Mouse (Mus musculus): ENCODE measurements at regions not wholly inside any gene's neighbourhood (a gene's known extent, or its start where the extent isn't known, plus 50 kb on each side); places are given as distances from the start of the nearest gene placed in this dataset.

GRCm38 (mm10) chr10:107976392-107976965 is 64.5 kb upstream of the Otogl start:
- no peak for DNase-seq (ENCODE audit: extremely low read depth)
- in situ Hi-C loops (cut with MboI; ENCODE audit: low pct_ligation_motif_present, low pct_unique_long_range_greater_than_20kb, low sequenced_read_pairs): no loop called here
- H3K4me2 ChIP-seq (ENCODE audit: insufficient read depth, low read depth, poor library complexity, severe bottlenecking): no peak overlapping the region
- no peak overlapping the region for H3K9ac ChIP-seq (ENCODE audit: insufficient read depth, low read depth)
- H3K4me1 ChIP-seq (ENCODE audit: control insufficient read depth in 1 of 2, insufficient read depth in 2 of 2): no peaks in the 10 kb centered on the region
- dilution Hi-C loops (cut with MboI; ENCODE audit: extremely low pct_ligation_motif_present, extremely low pct_unique_long_range_greater_than_20kb, low sequenced_read_pairs): no loop called here
- no peaks in the 10 kb centered on the region for H3K9me3 ChIP-seq (replicated peaks; ENCODE audit: low read length)
- no peaks in the 10 kb centered on the region for H3K27me3 ChIP-seq (replicated peaks)
- no peak overlapping the region for H3K27ac ChIP-seq (ENCODE audit: insufficient read depth, low read depth)
- H3K36me3 ChIP-seq (replicated peaks in 1 of 2; ENCODE audit: control insufficient read depth in 1 of 2, insufficient read depth in 1 of 2, low read length in 1 of 2): no peaks in the 10 kb centered on the region
- H3K4me3 ChIP-seq (replicated peaks in 1 of 3; ENCODE audit: low read depth in 2 of 3, low read length in 2 of 3, poor library complexity in 1 of 3): no peak overlapping the region
- H3K79me2 ChIP-seq (replicated peaks; ENCODE audit: control insufficient read depth, extremely low read depth, insufficient read depth, poor library complexity, severe bottlenecking): no peaks in the 10 kb centered on the region
- no peak for TF ChIP-seq HCFC1 (IDR thresholded peaks at IDR 0.05; ENCODE audit: low read depth, low read length)
- TF ChIP-seq ELF1 (IDR thresholded peaks at IDR 0.05; ENCODE audit: low read depth, low read length): no peak
- no peak for TF ChIP-seq PAX5 (IDR thresholded peaks at IDR 0.05; ENCODE audit: low read length)
- no peak for TF ChIP-seq CHD1 (IDR thresholded peaks at IDR 0.05; ENCODE audit: low read depth, low read length)

GRCm38 (mm10) chr10:107971748-107972147 is 59.8 kb upstream of the Otogl start:
- Histone ChIP-seq H3K79me2 (replicated peaks; ENCODE audit: control insufficient read depth, extremely low read depth, insufficient read depth, poor library complexity, severe bottlenecking) (no peaks in the 10 kb centered on the region), H3K9ac (ENCODE audit: insufficient read depth, low read depth) (no peak overlapping the region), H3K36me3 (replicated peaks in 1 of 2; ENCODE audit: control insufficient read depth in 1 of 2, insufficient read depth in 1 of 2, low read length in 1 of 2) (no peaks in the 10 kb centered on the region), H3K9me3 (replicated peaks; ENCODE audit: low read length) (no peaks in the 10 kb centered on the region), H3K4me1 (ENCODE audit: control insufficient read depth in 1 of 2, insufficient read depth in 2 of 2) (peaks cover 0 to 3% of the 10 kb centered on the region in 2 experiments; a peak in 1 of 4 replicates), H3K27ac (ENCODE audit: insufficient read depth, low read depth) (no peak overlapping the region), H3K4me3 (replicated peaks in 1 of 3; ENCODE audit: low read depth in 2 of 3, low read length in 2 of 3, poor library complexity in 1 of 3) (no peak overlapping the region), H3K4me2 (ENCODE audit: insufficient read depth, low read depth, poor library complexity, severe bottlenecking) (no peak overlapping the region), H3K27me3 (replicated peaks) (no peaks in the 10 kb centered on the region)
- TF ChIP-seq ZKSCAN1 (IDR thresholded peaks at IDR 0.05; ENCODE audit: borderline replicate concordance, low read depth, low read length) (no peak), ZC3H11A (IDR thresholded peaks at IDR 0.05; ENCODE audit: low read depth, low read length) (no peak), MAZ (IDR thresholded peaks at IDR 0.05; ENCODE audit: low read depth, low read length) (no peak), TBP (conservative IDR thresholded peaks at IDR 0.05; ENCODE audit: low read depth, low read length) (no peak), RAD21 (IDR thresholded peaks at IDR 0.05; ENCODE audit: low read depth, low read length) (no peak), JUND (conservative IDR thresholded peaks at IDR 0.05; ENCODE audit: low read depth, low read length) (no peak), MAX (IDR thresholded peaks at IDR 0.05; ENCODE audit: low read length) (no peak), CHD1 (IDR thresholded peaks at IDR 0.05; ENCODE audit: low read depth, low read length) (no peak), NELFE (IDR thresholded peaks at IDR 0.05; ENCODE audit: low read depth, low read length) (no peak), HCFC1 (IDR thresholded peaks at IDR 0.05; ENCODE audit: low read depth, low read length) (no peak), POLR2A (IDR thresholded peaks at IDR 0.05; ENCODE audit: low read depth, low read length) (no peak), GABPA (IDR thresholded peaks at IDR 0.05; ENCODE audit: insufficient replicate concordance, low read depth, low read length) (no peak), POLR2AphosphoS2 (IDR thresholded peaks at IDR 0.05; ENCODE audit: low read depth, low read length) (no peak), CTCF (conservative IDR thresholded peaks at IDR 0.05 in 1 of 2, IDR thresholded peaks at IDR 0.05 in 1 of 2; ENCODE audit: low read depth in 2 of 2, low read length in 2 of 2) (no peak), PAX5 (IDR thresholded peaks at IDR 0.05; ENCODE audit: low read length) (no peak), ZNF384 (IDR thresholded peaks at IDR 0.05; ENCODE audit: low read depth, low read length) (no peak)
- dilution Hi-C loops (cut with MboI; ENCODE audit: extremely low pct_ligation_motif_present, extremely low pct_unique_long_range_greater_than_20kb, low sequenced_read_pairs) (no loop called here), in situ Hi-C loops (cut with MboI; ENCODE audit: low pct_ligation_motif_present, low pct_unique_long_range_greater_than_20kb, low sequenced_read_pairs) (loop anchor here (25.0 kb wide), 1 partner anchor 216 kb away; no protein-coding TSS in a partner anchor)
- DNase-seq (ENCODE audit: extremely low read depth): no peak
